Mouse (Mus musculus): ENCODE results near the gene Foxk2.

GRCm38 (mm10) chr11:121239669-121240068 lies 20.1 kb upstream of the Foxk2 start:
- no peak for TF ChIP-seq CTCF (conservative IDR thresholded peaks at IDR 0.05; ENCODE audit: low read length)
- TF ChIP-seq POU5F1 (IDR thresholded peaks at IDR 0.05; ENCODE audit: borderline replicate concordance, low read length), result no peak
